Mouse (Mus musculus) CH12.LX (cell line): ENCODE measurements around the gene Med23.

ENCODE experiments used
- CHD2 ChIP-seq: IDR thresholded peaks from 2 replicates; pipeline ENCODE4 v1.6.1; 2011; ENCODE audit warnings: low read length, improper control_type of control experiment
- CTCF ChIP-seq, 2 experiments: IDR thresholded peaks in 1 of 2; conservative IDR thresholded peaks in 1 of 2; 2 replicates each; pipeline ENCODE4 v1.5.1; 2011 to 2012; ENCODE audit warnings: low read depth in 2 of 2, low read length in 2 of 2, improper control_type of control experiment in 1 of 2, inconsistent platforms in 1 of 2, mild to moderate bottlenecking in 1 of 2, moderate library complexity in 1 of 2
- EP300 ChIP-seq: IDR thresholded peaks from 2 replicates; pipeline ENCODE4 v1.6.1; 2011; ENCODE audit warnings: low read length, improper control_type of control experiment
- GABPA ChIP-seq: IDR thresholded peaks from 2 replicates; pipeline ENCODE4 v1.6.1; 2012; ENCODE audit warnings: low read depth, low read length, improper control_type of control experiment, inconsistent platforms; ENCODE audit not compliant: insufficient replicate concordance
- JUN ChIP-seq: IDR thresholded peaks from 2 replicates; pipeline ENCODE4 v1.6.1; 2011; ENCODE audit warnings: low read depth, mild to moderate bottlenecking, low read length, improper control_type of control experiment, moderate library complexity; ENCODE audit not compliant: insufficient read depth
- MXI1 ChIP-seq: IDR thresholded peaks from 2 replicates; pipeline ENCODE4 v1.6.1; 2011; ENCODE audit warnings: mild to moderate bottlenecking, low read depth, low read length, improper control_type of control experiment
- PAX5 ChIP-seq: IDR thresholded peaks from 2 replicates; pipeline ENCODE4 v1.6.1; 2012; ENCODE audit warnings: low read length, inconsistent platforms, mixed read lengths
- POLR2A ChIP-seq: IDR thresholded peaks from 2 replicates; pipeline ENCODE4 v1.6.1; 2011; ENCODE audit warnings: low read depth, mild to moderate bottlenecking, improper control_type of control experiment, low read length
- POLR2AphosphoS2 ChIP-seq: IDR thresholded peaks from 2 replicates; pipeline ENCODE4 v1.6.1; 2011; ENCODE audit warnings: low read depth, low read length, improper control_type of control experiment
- SMC3 ChIP-seq: IDR thresholded peaks from 2 replicates; pipeline ENCODE4 v1.6.1; 2011; ENCODE audit warnings: low read depth, low read length, improper control_type of control experiment
- TCF12 ChIP-seq: IDR thresholded peaks from 2 replicates; pipeline ENCODE4 v1.6.1; 2014; ENCODE audit warnings: low read depth, mild to moderate bottlenecking, inconsistent platforms, low read length, improper control_type of control experiment
- USF2 ChIP-seq: conservative IDR thresholded peaks from 2 replicates; pipeline ENCODE4 v1.6.1; 2011; ENCODE audit warnings: low read depth, low read length, improper control_type of control experiment
- ZKSCAN1 ChIP-seq: IDR thresholded peaks from 2 replicates; pipeline ENCODE4 v1.6.1; 2012; ENCODE audit warnings: low read depth, inconsistent platforms, low read length, improper control_type of control experiment, borderline replicate concordance
- ZNF384 ChIP-seq: IDR thresholded peaks from 2 replicates; pipeline ENCODE4 v1.6.1; 2012; ENCODE audit warnings: low read depth, low read length, improper control_type of control experiment, inconsistent platforms

- TF ChIP-seq POLR2A (no peak), JUN (no peak), USF2 (no peak), TCF12 (no peak), EP300 (no peak), MXI1 (no peak), PAX5 (no peak), CTCF (conservative IDR thresholded peaks at IDR 0.05 in 1 of 2, IDR thresholded peaks at IDR 0.05 in 1 of 2; ENCODE audit: low read depth in 2 of 2, low read length in 2 of 2) (no peak), GABPA (no peak), ZKSCAN1 (no peak), ZNF384 (no peak), POLR2AphosphoS2 (no peak), SMC3 (no peak), CHD2 (no peak)
Observed at GRCm38 (mm10) chr10:24930143-24930542, 60.4 kb downstream of the Med23 start.
